ENCODE assay signal across 9 mouse cellular contexts in genomic region chr9:41080877-41081276, GRCm38 (mm10).
DNase-seq lines count a peak whose midpoint lies in the region.
"Had no signal": no experiment of that assay in that cellular context is flagged by ENCODE, and none has a peak within 500 bp of the region (broad histone marks: within the 10 kb centered on the region; RNA-seq: fewer than 3 reads in every experiment).

No protein-coding gene starts in this region.

- H3K36me3 ChIP-seq in embryonic facial prominence, embryonic 10.5 days (replicated peaks) = no peaks in the 10 kb centered on the region

- 0 out of 2 replicates have a peak, but pooled peaks cover 5% of the 10 kb centered on the region for H3K27me3 ChIP-seq in embryonic facial prominence, embryonic 10.5 days (replicated peaks; ENCODE audit: low read depth, poor library complexity, severe bottlenecking)

- H3K4me1 ChIP-seq in embryonic facial prominence, embryonic 10.5 days = peaks cover 61% of the 10 kb centered on the region

- H3K9me3 ChIP-seq in embryonic facial prominence, embryonic 10.5 days = no peaks in the 10 kb centered on the region

- no peak overlapping the region for H3K27ac ChIP-seq in embryonic facial prominence, embryonic 10.5 days (replicated peaks)

- no peak overlapping the region for H3K4me3 ChIP-seq in embryonic facial prominence, embryonic 10.5 days

- intact Hi-C loops in left cerebral cortex, postnatal 14 days (cut with DNase I) = no loop called here

- WGBS in embryonic facial prominence, embryonic 10.5 days = 85% methylated on average over 5 of the region's 5 CpGs

- peak; percentile 21 for DNase-seq in adrenal gland, adult 2 months
- DNase-seq in adrenal gland, adult 18-20 months (ENCODE audit: low spot score in 2 of 2) = no peak
- DNase-seq in 3134 (ENCODE audit: extremely low read depth, insufficient read length, low spot score) = peak; percentile 1
- peak; percentile 69 to 80 for DNase-seq in cerebellum, postnatal 25 days
- peak; percentile 43 to 76 for DNase-seq in kidney, postnatal 25 days
- DNase-seq in left cerebral cortex, postnatal 14 days (ENCODE audit: low spot score in 2 of 2) = no peak
- DNase-seq in embryonic facial prominence, embryonic 10.5 days (ENCODE audit: low spot score) = no peak
- DNase-seq in layer of hippocampus, postnatal 25 days (ENCODE audit: extremely low spot score in 1 of 2, low spot score in 1 of 2) = no peak
- DNase-seq: layer of hippocampus, adult 9-11 months had no signal

Comparison
In these comparisons a context has a peak if more than half of its experiments do, and no peak if none do; other contexts are left out.
1. DNase-seq: peak in adrenal gland, adult 2 months (single experiment), 3134 (single experiment), cerebellum, postnatal 25 days (2 of 2) and kidney, postnatal 25 days (2 of 2); none in adrenal gland, adult 18-20 months (0 of 2), left cerebral cortex, postnatal 14 days (0 of 2), embryonic facial prominence, embryonic 10.5 days (single experiment) and layer of hippocampus, postnatal 25 days (0 of 2).